Mouse (Mus musculus) WW6 (cell line): ENCODE results near the gene Mmd2.

Experiments
- DNase-seq: peaks from one replicate; pipeline ENCODE4 v3.0.0-alpha.2; 2013; ENCODE audit warnings: low read depth, low spot score

Gene Mmd2

GRCm38 (mm10) chr5:142608259-142608988, at the start of gene Mmd2:
Gene Mmd2, minus strand, starts transcription at chr5:142608800.
- DNase-seq = no peak

DNA sequence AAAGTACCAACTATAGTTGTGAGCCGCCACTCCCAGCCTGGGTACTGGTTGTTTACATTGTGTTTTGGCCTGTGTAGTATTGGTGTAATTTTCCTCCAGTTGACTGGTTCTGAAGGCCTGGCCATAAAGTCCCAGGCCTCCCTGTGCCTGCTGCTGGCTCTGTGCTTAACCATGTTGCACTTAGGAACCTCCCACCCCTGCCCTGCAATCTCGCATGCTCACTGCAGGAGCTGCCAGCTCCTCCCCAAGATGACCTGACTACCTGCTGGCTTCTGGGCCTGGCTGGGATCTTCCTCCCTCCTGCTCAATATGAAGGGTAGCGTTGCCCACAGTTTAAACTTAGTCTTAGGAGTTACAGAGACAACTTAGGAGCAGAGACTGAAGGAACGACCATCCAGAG, 43.7 kb upstream of the Mmd2 start:
- DNase-seq = no peak

DNA sequence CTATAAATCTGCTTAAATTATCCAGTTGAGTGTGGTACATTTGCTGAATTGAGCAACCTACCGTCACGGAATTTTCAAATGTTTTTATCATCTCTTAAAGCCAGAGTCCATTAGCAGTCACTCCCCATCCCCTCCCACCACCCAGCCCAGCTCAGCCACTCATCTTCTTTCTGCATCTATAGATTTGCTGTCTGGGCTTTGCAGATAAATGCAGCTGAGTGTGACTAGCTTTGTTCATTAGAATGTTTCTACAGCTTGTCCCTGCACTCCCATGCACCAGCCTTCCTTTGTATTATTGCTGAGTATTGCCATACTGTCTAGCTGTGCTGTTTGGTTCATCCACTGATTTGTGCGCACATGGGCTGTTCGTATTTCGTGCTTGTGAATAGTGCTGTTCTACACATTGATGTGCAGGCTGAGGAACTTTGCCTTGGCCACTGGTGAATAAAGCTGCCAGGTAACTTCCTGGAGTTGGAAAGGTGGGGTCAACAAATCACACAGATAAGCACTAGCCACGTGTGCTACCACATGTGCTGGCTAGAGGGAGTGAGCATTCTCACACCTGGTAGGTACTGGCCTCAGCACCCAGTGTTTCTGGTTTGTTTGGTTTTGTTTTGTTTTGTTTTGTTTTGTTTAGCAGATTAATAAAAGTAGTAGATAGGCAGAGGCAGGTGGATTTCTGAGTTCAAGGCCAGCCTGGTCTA, 42.3 kb upstream of the Mmd2 start:
- DNase-seq = no peak

DNA sequence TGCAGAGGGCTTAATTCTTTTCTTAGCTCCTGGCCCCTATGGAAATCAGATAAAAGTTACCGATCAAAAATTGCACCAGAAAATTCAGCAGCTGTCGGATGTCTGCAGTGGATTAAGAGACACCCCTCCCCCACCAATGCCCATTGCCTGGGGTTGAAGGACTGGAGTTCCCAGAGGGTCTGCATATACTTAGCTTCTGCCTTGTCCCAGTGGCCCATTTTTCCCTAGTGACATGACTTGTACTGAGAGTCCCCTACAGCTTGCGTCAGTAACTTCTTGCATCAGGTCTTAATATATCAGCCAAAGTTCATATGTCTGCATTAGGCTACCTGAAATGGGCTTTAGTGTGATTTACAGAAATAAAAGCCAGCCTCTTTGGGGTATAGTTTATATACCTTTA, 41.8 kb upstream of the Mmd2 start:
- no peak for DNase-seq

- no peak for DNase-seq
These were observed 41.0 kb upstream of the Mmd2 start for GRCm38 (mm10) chr5:142649460-142650050.

GRCm38 (mm10) chr5:142648162-142648561, 39.6 kb upstream of the Mmd2 start:
- no peak for DNase-seq

DNA sequence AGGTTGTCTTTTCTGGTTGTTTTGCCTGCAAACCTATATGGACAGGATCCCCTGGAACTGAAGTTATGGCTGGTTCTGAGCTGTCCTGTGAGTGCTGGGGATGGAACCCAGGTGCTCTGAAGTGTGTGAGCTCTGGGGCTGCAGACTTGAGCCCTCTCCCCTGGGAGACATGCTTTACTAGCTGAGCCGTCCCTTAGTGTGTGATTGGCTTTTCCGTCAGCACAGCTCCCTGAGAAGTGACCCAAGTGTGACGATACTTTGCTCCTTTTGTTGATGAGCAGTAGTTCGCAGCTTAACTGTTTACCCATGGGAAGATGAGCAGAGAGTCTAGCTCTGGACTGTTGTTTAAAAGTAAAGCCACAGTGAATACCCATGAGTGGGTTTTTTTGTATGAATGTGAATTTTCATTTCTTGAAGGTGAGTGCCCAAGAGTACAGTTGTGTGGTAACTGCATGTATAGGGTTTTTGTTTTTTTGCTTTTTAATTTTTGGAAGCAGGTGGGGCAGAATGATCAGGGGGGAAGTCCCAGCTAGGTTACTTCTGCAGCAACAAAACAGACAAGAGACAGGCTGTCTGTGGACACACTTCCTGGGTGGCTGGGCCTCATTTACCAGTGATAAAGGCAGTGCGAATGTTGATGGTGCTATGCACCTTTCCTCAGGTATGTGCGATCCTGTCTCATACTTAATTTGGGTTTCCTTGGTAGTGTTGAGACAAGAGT, 32.9 kb upstream of the Mmd2 start:
- no peak for DNase-seq

GRCm38 (mm10) chr5:142640088-142640487, 31.5 kb upstream of the Mmd2 start:
- no peak for DNase-seq

- no peak for DNase-seq
These were observed 29.2 kb upstream of the Mmd2 start for GRCm38 (mm10) chr5:142637823-142638222.

DNA sequence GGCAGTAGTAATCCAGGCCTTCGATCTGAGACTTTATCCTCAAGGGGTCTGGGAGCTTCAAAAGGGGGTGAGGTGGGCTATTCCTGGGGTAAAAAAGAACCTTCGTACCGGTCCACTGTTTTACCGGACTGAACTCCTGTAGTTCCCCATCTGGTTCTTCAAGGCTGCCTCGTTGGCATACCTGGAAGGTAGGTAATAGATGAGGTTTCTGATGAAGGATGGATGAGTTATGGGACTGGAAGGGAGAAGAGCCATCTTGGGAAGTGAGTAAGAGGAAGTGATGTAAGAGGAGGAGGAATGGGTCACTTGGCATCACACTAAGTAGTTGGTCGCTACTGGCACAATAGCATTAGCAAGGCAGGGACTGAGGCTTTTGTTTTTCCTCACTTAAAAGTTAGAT, 21.6 kb upstream of the Mmd2 start:
- DNase-seq = no peak

DNA sequence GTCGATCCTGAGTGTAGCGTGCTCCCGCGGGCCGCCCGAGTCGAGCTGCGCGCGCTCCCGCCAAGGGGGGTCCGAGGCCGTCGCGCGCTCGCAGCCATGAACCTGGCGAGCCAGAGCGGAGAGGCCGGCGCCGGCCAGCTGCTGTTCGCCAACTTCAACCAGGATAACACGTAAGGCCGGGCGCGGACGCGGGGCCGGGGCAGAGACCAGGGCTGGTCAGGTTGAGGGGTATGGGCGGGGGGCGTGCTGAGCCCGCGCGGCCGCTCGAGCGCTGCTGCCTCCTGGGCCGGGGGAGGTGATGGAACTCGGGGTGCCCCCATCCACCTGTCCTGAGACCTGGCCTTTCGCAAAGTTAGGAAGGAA, 21.0 kb upstream of the Mmd2 start:
- DNase-seq = no peak

DNA sequence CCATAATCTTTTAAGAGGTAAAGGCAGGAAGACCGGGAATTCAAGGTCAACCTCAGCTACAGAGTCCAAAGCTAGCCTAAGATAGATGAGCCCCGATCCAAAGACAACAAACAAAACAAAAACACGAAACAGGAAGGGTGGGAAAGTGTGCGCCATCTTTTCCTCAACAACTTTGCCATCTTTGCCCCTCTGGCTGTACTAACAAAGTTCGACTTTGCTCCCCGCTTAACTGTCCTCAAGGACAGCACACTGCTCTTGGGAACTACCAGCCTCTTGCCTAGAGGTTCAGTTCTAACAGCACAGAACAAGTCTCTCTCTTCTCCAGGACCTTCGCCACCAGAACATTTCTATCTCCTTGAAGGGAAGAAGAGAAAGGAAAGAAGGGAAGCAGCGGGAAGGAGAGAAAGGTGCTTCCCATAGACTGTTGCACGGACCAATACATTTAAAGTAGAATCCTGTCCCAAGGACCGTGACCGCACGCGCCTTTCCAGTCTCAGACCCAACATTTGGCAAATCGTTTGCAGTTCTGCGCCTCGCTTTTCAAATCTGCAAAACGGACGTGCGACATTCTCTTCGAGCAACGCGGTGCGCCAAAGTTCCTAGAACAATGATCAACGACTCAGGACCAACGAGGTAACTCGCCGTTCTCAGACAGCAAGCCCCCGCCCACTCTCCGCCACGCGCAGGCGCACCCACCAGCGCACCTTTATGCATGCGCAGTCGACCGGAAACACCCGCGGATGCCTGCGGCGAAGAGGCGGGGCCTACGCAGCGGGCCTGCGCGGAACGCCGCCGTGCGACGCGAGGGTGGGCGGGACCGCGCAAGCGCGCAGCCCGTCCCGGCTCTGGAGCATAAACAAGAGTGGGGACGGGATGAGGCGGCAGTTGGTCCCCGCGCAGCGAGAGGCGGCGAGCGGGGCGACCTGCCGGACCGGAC, 20.4 kb upstream of the Mmd2 start:
- DNase-seq = peak; percentile 92

DNA sequence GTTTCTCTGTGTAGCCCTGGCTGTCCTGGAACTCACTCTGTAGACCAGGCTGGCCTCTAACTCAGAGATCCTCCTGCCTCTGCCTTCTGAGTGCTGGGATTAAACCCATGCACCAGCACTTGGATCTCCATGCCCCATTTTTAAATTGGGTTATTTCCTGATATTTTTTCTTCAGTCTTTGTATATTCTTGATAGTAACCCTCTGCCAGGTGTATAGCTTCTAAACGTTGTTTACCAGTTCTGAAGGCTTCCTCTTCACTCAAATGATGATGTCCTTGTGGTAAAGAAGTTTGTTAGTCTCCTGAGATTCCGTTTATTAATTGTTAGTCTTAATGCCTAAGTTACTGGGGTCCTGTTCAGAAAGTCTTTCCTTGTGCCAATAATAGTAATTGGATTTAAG, 18.8 kb upstream of the Mmd2 start, which contains the start of gene Wipi2:
TSS of gene Wipi2 (plus strand) at position 301 of the 400 bp plus-strand sequence.
- no peak for DNase-seq

GRCm38 (mm10) chr5:142623080-142623479, 14.5 kb upstream of the Mmd2 start:
- DNase-seq = no peak

GRCm38 (mm10) chr5:142622134-142622533, 13.5 kb upstream of the Mmd2 start:
- no peak for DNase-seq

- no peak for DNase-seq
These were observed 12.8 kb upstream of the Mmd2 start for GRCm38 (mm10) chr5:142621421-142621820.

DNA sequence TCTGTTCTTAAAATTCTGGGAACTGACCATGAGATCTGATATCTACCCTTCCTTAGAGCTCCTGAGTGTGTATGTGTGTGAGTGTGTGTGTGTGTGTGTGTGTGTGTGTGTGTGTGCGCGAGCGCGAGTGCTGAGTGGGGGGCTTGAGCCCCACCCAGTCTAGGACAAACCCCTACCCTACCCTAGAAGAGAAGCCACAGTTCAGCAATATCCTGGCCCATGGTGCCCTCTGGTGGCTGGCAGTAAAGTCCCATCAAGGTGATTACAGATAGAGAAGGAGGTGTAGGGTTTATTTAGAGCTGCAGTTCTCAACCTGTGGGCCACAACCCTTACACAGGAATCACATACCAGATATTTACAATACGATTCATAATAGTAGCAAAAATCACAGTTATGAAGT, 11.3 kb upstream of the Mmd2 start:
- DNase-seq = no peak

DNA sequence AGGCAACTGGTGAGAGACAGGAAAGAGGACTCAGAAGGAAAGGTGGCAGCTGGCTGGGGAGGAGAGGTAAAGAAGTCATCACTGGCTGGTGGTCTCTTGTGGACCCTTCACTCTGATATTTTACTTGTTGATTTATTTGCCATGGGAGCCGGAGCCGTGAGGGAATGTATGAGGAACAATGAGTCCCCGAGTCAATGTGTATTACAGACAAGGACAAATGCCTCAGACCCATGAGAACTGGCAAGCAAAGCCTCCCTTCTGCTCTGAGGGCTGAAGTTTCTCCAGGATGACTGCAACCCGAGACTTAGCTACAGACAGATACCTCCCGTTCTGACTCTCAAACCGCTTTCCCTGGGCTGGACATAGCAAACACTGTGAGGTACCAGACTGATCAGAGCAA, 7.7 kb upstream of the Mmd2 start:
- no peak for DNase-seq

GRCm38 (mm10) chr5:142615638-142616037, 7.0 kb upstream of the Mmd2 start:
- no peak for DNase-seq

GRCm38 (mm10) chr5:142614513-142614912, 5.9 kb upstream of the Mmd2 start:
- DNase-seq = no peak

- no peak for DNase-seq
These were observed 1.8 kb upstream of the Mmd2 start for GRCm38 (mm10) chr5:142610362-142610761.
